Mouse (Mus musculus): Measurements from ENCODE around the gene Adap1. TPM values are rescaled to one million over a fixed set of nuclear protein-coding genes. Genes with fewer than 3 reads are reported as not detected.
A peak's percentile ranks its signal among the peaks of the same experiment; 100 is the strongest.

Gene Adap1
- polyA plus RNA-seq, 1 experiment from 2014 or later = 2.0 TPM

GRCm38 (mm10) chr5:139251736-139252080, 73.7 kb downstream of the Adap1 start:
- WGBS = 1% methylated on average over 8 of the region's 8 CpGs
- peak overlapping the region; percentile 81 for H3K4me3 ChIP-seq (ENCODE audit: low read depth, low read length)
- peaks cover 11% of the 10 kb centered on the region for H3K4me1 ChIP-seq (replicated peaks; ENCODE audit: control insufficient read depth, insufficient read depth, low read length)
- H3K9me3 ChIP-seq (ENCODE audit: control insufficient read depth, low read length) = no peaks in the 10 kb centered on the region
- no peaks in the 10 kb centered on the region for H3K27me3 ChIP-seq (ENCODE audit: control insufficient read depth, insufficient read depth, low read length)
- H3K36me3 ChIP-seq (ENCODE audit: control insufficient read depth, insufficient read depth, low read length) = peaks cover 5% of the 10 kb centered on the region; the same call in 1 of the 2 replicates
- ATAC-seq (replicated peaks; ENCODE audit: low FRiP score) = no peak; the same call in 1 of the 2 replicates
- H3K9ac ChIP-seq (ENCODE audit: low read length) = peak overlapping the region; percentile 63
- no peak for DNase-seq (ENCODE audit: low spot score)
- H3K4me2 ChIP-seq (ENCODE audit: low read depth, low read length, severe bottlenecking) = peak overlapping the region; percentile 91
- peak overlapping the region; percentile 68 for H3K27ac ChIP-seq (ENCODE audit: low read depth, low read length)

- peak overlapping the region; percentile 81; the same call in 1 of the 2 replicates for H3K4me3 ChIP-seq (ENCODE audit: low read depth, low read length)
- H3K27ac ChIP-seq (ENCODE audit: low read depth, low read length) = no peak overlapping the region
- 83% methylated on average over 7 of the region's 7 CpGs for WGBS
- no peaks in the 10 kb centered on the region for H3K27me3 ChIP-seq (ENCODE audit: control insufficient read depth, insufficient read depth, low read length)
- ATAC-seq (replicated peaks; ENCODE audit: low FRiP score) = no peak
- no peak for DNase-seq (ENCODE audit: low spot score)
- peaks cover 11% of the 10 kb centered on the region for H3K4me1 ChIP-seq (replicated peaks; ENCODE audit: control insufficient read depth, insufficient read depth, low read length)
- peak overlapping the region; percentile 63; the same call in 1 of the 2 replicates for H3K9ac ChIP-seq (ENCODE audit: low read length)
- H3K9me3 ChIP-seq (ENCODE audit: control insufficient read depth, low read length) = no peaks in the 10 kb centered on the region
- peak overlapping the region; percentile 91 for H3K4me2 ChIP-seq (ENCODE audit: low read depth, low read length, severe bottlenecking)
- peaks cover 5% of the 10 kb centered on the region; the same call in 1 of the 2 replicates for H3K36me3 ChIP-seq (ENCODE audit: control insufficient read depth, insufficient read depth, low read length)
These were observed 74.1 kb downstream of the Adap1 start for GRCm38 (mm10) chr5:139251279-139251678.

GRCm38 (mm10) chr5:139248846-139249245, 76.6 kb downstream of the Adap1 start:
- H3K36me3 ChIP-seq (ENCODE audit: control insufficient read depth, insufficient read depth, low read length) = peaks cover 9% of the 10 kb centered on the region
- H3K9ac ChIP-seq (ENCODE audit: low read length) = no peak overlapping the region
- no peak for DNase-seq (ENCODE audit: low spot score)
- no peak overlapping the region for H3K4me3 ChIP-seq (ENCODE audit: low read depth, low read length)
- WGBS = 85% methylated on average over 3 of the region's 3 CpGs
- H3K27me3 ChIP-seq (ENCODE audit: control insufficient read depth, insufficient read depth, low read length) = no peaks in the 10 kb centered on the region
- H3K4me1 ChIP-seq (replicated peaks; ENCODE audit: control insufficient read depth, insufficient read depth, low read length) = peaks cover 8% of the 10 kb centered on the region
- no peak overlapping the region for H3K4me2 ChIP-seq (ENCODE audit: low read depth, low read length, severe bottlenecking)
- H3K9me3 ChIP-seq (ENCODE audit: control insufficient read depth, low read length) = no peaks in the 10 kb centered on the region
- no peak for ATAC-seq (replicated peaks; ENCODE audit: low FRiP score)
- no peak overlapping the region for H3K27ac ChIP-seq (ENCODE audit: low read depth, low read length)

- ATAC-seq (replicated peaks; ENCODE audit: low FRiP score) (no peak), DNase-seq (ENCODE audit: low spot score) (no peak)
- no peak overlapping the region for H3K9ac ChIP-seq (ENCODE audit: low read length)
- H3K36me3 ChIP-seq (ENCODE audit: control insufficient read depth, insufficient read depth, low read length) = peaks cover 9% of the 10 kb centered on the region
- peaks cover 3% of the 10 kb centered on the region; the same call in 1 of the 2 replicates for H3K4me1 ChIP-seq (replicated peaks; ENCODE audit: control insufficient read depth, insufficient read depth, low read length)
- no peak overlapping the region for H3K4me2 ChIP-seq (ENCODE audit: low read depth, low read length, severe bottlenecking)
- 91% methylated on average over 3 of the region's 3 CpGs for WGBS
- no peaks in the 10 kb centered on the region for H3K9me3 ChIP-seq (ENCODE audit: control insufficient read depth, low read length)
- H3K4me3 ChIP-seq (ENCODE audit: low read depth, low read length) = no peak overlapping the region
- no peak overlapping the region for H3K27ac ChIP-seq (ENCODE audit: low read depth, low read length)
- no peaks in the 10 kb centered on the region for H3K27me3 ChIP-seq (ENCODE audit: control insufficient read depth, insufficient read depth, low read length)
These were observed 77.7 kb downstream of the Adap1 start for GRCm38 (mm10) chr5:139247767-139248166.

GRCm38 (mm10) chr5:139243384-139243783, 82.0 kb downstream of the Adap1 start:
- Histone ChIP-seq H3K36me3 (ENCODE audit: control insufficient read depth, insufficient read depth, low read length) (peaks cover 19% of the 10 kb centered on the region), H3K27ac (ENCODE audit: low read depth, low read length) (no peak overlapping the region), H3K4me3 (ENCODE audit: low read depth, low read length) (no peak overlapping the region), H3K4me2 (ENCODE audit: low read depth, low read length, severe bottlenecking) (no peak overlapping the region), H3K9ac (ENCODE audit: low read length) (no peak overlapping the region), H3K4me1 (replicated peaks; ENCODE audit: control insufficient read depth, insufficient read depth, low read length) (no peaks in the 10 kb centered on the region), H3K27me3 (ENCODE audit: control insufficient read depth, insufficient read depth, low read length) (no peaks in the 10 kb centered on the region), H3K9me3 (ENCODE audit: control insufficient read depth, low read length) (no peaks in the 10 kb centered on the region)
- ATAC-seq (replicated peaks; ENCODE audit: low FRiP score) (no peak), DNase-seq (ENCODE audit: low spot score) (no peak)
- 89% methylated on average over 1 of the region's 1 CpGs for WGBS

DNA sequence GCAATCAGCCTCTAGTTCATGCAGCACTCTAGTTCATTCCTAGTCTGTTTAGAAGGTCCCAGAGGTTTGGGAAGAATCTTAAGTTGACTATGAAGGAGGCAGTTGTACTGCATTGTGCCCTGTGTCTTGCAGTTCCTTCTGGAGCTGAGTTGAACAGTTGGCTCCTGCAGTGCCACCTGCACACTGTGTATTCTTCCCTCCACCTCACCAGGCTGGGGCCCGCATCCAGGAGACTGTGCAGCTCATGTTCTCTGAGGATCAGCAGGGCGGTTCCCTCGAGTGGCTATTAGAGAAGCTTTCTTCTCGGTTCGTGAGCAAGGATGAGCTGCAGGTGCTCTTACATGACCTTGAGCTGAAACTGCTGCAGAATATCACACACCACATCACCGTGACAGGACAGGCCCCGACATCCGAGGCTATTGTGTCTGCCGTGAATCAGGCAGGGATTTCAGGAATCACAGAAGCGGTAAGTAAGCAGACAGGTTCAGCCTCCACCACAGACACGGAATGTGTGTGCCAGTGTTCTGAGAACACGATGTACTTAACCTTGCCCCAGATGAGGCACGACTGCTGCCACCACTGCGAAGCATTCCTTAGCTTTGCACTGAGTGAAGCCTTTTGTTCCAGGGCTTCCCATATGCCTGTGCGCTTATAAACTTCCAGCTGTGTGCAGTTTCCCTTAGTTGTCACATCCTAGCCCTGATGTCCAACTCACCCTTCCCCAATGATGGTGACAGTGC, 84.2 kb downstream of the Adap1 start:
- no peak overlapping the region for H3K9ac ChIP-seq (ENCODE audit: low read length)
- H3K4me1 ChIP-seq (replicated peaks; ENCODE audit: control insufficient read depth, insufficient read depth, low read length) = no peaks in the 10 kb centered on the region
- H3K27ac ChIP-seq (ENCODE audit: low read depth, low read length) = no peak overlapping the region
- 93% methylated on average over 15 of the region's 15 CpGs for WGBS
- H3K36me3 ChIP-seq (ENCODE audit: control insufficient read depth, insufficient read depth, low read length) = peaks cover 19% of the 10 kb centered on the region
- no peaks in the 10 kb centered on the region for H3K27me3 ChIP-seq (ENCODE audit: control insufficient read depth, insufficient read depth, low read length)
- no peak overlapping the region for H3K4me2 ChIP-seq (ENCODE audit: low read depth, low read length, severe bottlenecking)
- no peak for DNase-seq (ENCODE audit: low spot score)
- ATAC-seq (replicated peaks; ENCODE audit: low FRiP score) = no peak
- no peaks in the 10 kb centered on the region for H3K9me3 ChIP-seq (ENCODE audit: control insufficient read depth, low read length)
- H3K4me3 ChIP-seq (ENCODE audit: low read depth, low read length) = no peak overlapping the region

GRCm38 (mm10) chr5:139237436-139237835, 88.0 kb downstream of the Adap1 start:
- H3K27ac ChIP-seq (ENCODE audit: low read depth, low read length) = no peak overlapping the region
- H3K9ac ChIP-seq (ENCODE audit: low read length) = no peak overlapping the region
- WGBS = 88% methylated on average over 4 of the region's 4 CpGs
- no peaks in the 10 kb centered on the region for H3K27me3 ChIP-seq (ENCODE audit: control insufficient read depth, insufficient read depth, low read length)
- ATAC-seq (replicated peaks; ENCODE audit: low FRiP score) (no peak), DNase-seq (ENCODE audit: low spot score) (no peak)
- H3K4me1 ChIP-seq (replicated peaks; ENCODE audit: control insufficient read depth, insufficient read depth, low read length) = no peaks in the 10 kb centered on the region
- H3K36me3 ChIP-seq (ENCODE audit: control insufficient read depth, insufficient read depth, low read length) = peaks cover 16% of the 10 kb centered on the region
- no peak overlapping the region for H3K4me3 ChIP-seq (ENCODE audit: low read depth, low read length)
- H3K4me2 ChIP-seq (ENCODE audit: low read depth, low read length, severe bottlenecking) = no peak overlapping the region
- no peaks in the 10 kb centered on the region for H3K9me3 ChIP-seq (ENCODE audit: control insufficient read depth, low read length)

DNA sequence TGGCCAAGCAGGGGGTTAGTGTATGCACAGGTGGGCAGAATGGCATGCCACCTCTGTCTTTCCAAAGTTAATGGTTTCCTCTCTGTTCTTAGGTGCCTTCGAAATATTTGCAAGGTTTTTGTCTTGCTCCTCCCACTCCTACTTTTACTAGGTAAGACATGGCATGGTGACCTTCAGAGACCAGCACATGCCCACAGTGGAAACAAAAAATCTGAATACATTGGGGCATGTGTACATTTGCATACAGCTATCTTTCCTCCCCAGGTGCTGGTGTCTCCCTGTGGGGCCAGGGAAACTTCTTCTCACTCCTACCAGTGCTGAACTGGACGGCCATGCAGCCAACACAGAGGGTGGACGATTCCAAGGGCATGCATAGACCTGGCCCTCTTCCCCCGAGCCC, 91.0 kb downstream of the Adap1 start:
- WGBS = 90% methylated on average over 4 of the region's 4 CpGs
- DNase-seq (ENCODE audit: low spot score) (no peak), ATAC-seq (replicated peaks; ENCODE audit: low FRiP score) (no peak)
- Histone ChIP-seq H3K9me3 (ENCODE audit: control insufficient read depth, low read length) (no peaks in the 10 kb centered on the region), H3K36me3 (ENCODE audit: control insufficient read depth, insufficient read depth, low read length) (peaks cover 12% of the 10 kb centered on the region), H3K27me3 (ENCODE audit: control insufficient read depth, insufficient read depth, low read length) (no peaks in the 10 kb centered on the region), H3K27ac (ENCODE audit: low read depth, low read length) (no peak overlapping the region), H3K4me1 (replicated peaks; ENCODE audit: control insufficient read depth, insufficient read depth, low read length) (no peaks in the 10 kb centered on the region), H3K9ac (ENCODE audit: low read length) (no peak overlapping the region), H3K4me2 (ENCODE audit: low read depth, low read length, severe bottlenecking) (no peak overlapping the region), H3K4me3 (ENCODE audit: low read depth, low read length) (no peak overlapping the region)

DNA sequence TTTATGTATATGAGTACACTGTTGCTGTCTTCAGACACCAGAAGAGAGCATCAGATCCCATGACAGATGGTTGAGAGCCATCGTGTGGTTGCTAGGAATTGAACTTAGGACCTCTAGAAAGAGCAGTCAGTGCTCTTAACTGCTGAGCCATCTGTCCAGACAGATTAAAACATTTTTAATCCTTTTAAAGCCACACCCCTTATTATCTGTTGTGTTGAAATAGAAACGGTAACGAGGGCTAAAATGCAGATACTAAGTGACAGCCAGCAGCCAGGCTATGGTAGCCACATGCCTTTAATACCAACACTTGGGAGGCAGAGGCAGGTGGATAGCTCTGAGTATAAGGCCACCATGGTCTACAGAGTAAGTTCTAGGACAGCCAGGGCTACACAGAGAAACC, 93.3 kb downstream of the Adap1 start:
- Histone ChIP-seq H3K27me3 (ENCODE audit: control insufficient read depth, insufficient read depth, low read length) (no peaks in the 10 kb centered on the region), H3K4me2 (ENCODE audit: low read depth, low read length, severe bottlenecking) (no peak overlapping the region), H3K9ac (ENCODE audit: low read length) (no peak overlapping the region), H3K4me3 (ENCODE audit: low read depth, low read length) (no peak overlapping the region), H3K36me3 (ENCODE audit: control insufficient read depth, insufficient read depth, low read length) (peaks cover 9% of the 10 kb centered on the region), H3K9me3 (ENCODE audit: control insufficient read depth, low read length) (no peaks in the 10 kb centered on the region), H3K4me1 (replicated peaks; ENCODE audit: control insufficient read depth, insufficient read depth, low read length) (no peaks in the 10 kb centered on the region), H3K27ac (ENCODE audit: low read depth, low read length) (no peak overlapping the region)
- no peak for ATAC-seq (replicated peaks; ENCODE audit: low FRiP score)
- no peak for DNase-seq (ENCODE audit: low spot score)
- WGBS = 79% methylated on average over 3 of the region's 3 CpGs

All from forebrain, embryonic 11.5 days (tissue).